Mouse (Mus musculus): ENCODE results near the gene Ranbp2. TPM values are rescaled to one million over a fixed set of nuclear protein-coding genes. Genes with fewer than 3 reads are reported as not detected.
"Not testable (repeated sequence)": the region's sequence is repeated elsewhere in the genome, so short reads cannot be mapped to it uniquely, and the experiment has no call there.

The Ranbp2 gene
- polyA plus RNA-seq, 1 experiment from 2014 or later, result 48.9 TPM

DNA sequence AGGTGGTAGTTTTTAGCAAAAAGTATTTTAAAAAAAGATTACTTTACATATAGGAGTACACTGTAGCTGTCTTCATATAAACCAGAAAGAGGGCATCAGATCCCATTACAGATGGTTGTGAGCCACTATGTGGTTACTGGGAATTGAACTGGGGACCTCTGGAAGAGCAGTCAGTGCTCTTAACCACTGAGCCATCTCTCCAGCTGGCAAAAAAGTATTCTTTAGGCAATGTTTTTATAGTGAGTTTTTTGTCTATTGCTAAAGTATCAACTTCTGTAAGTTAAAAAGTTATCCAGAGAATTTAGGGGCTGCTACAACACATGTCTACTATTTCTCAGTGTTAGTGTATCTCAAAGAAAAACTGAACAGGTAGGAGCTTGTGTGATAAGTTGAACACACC lies 50.0 kb downstream of the Ranbp2 start:
- TF ChIP-seq CTCF (IDR thresholded peaks at IDR 0.05), result no peak
- POLR2A ChIA-PET, result no interaction called here
- CTCF ChIA-PET, result interaction anchor here (0.7 kb wide), 1 partner anchor 43 kb away, joined by 3 read pairs; no protein-coding TSS in a partner anchor
- ATAC-seq (no peak), DNase-seq (ENCODE audit: low read depth, low spot score) (no peak)
- in situ Hi-C loops (cut with MboI; ENCODE audit: low pct_unique_long_range_greater_than_20kb), result loop anchor here (25.0 kb wide), 1 partner anchor 984 kb away; no protein-coding TSS in a partner anchor
- no peaks in the 10 kb centered on the region for H3K27me3 ChIP-seq

- in situ Hi-C loops (cut with MboI; ENCODE audit: low pct_unique_long_range_greater_than_20kb), result loop anchor here (25.0 kb wide), 1 partner anchor 985 kb away; no protein-coding TSS in a partner anchor
- ChIA-PET POLR2A (no interaction called here), CTCF (no interaction called here)
- peak; percentile 99 for ATAC-seq
- TF ChIP-seq CTCF (IDR thresholded peaks at IDR 0.05), result no peak
- DNase-seq (ENCODE audit: low read depth, low spot score), result peak; percentile 51
- no peaks in the 10 kb centered on the region for H3K27me3 ChIP-seq
Observed at GRCm38 (mm10) chr10:58497320-58498284, 50.9 kb downstream of the Ranbp2 start, which contains the start of gene Ccdc138. Gene Ccdc138 (plus strand): TSS chr10:58497948.

- ATAC-seq (no peak), DNase-seq (ENCODE audit: low read depth, low spot score) (no peak)
- TF ChIP-seq CTCF (IDR thresholded peaks at IDR 0.05), result no peak
- ChIA-PET CTCF (no interaction called here), POLR2A (no interaction called here)
- no peaks in the 10 kb centered on the region for H3K27me3 ChIP-seq
- in situ Hi-C loops (cut with MboI; ENCODE audit: low pct_unique_long_range_greater_than_20kb), result loop anchor here (25.0 kb wide), 1 partner anchor 986 kb away; no protein-coding TSS in a partner anchor
Observed at GRCm38 (mm10) chr10:58498516-58498915, 51.8 kb downstream of the Ranbp2 start.

DNA sequence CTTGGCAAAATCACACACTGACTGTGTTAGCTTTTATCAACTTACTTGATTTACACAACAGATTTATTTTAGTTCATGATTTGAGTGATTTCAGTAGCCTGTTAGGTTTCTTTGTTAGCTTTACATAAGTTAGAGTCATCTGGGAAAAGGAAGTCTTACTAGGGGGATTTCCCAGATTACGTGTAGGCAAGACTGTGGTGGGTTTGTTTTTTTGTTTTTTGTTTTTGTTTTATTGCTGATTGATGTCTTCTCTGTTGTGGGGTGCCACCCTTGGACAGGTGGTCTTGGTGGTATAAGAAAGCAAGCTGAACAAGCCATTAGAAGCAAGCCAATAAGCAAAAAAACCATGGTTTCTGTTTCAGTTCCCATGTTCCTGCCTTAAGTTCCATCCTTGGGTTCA lies 82.6 kb downstream of the Ranbp2 start:
- H3K27me3 ChIP-seq, result no peaks in the 10 kb centered on the region
- in situ Hi-C loops (cut with MboI; ENCODE audit: low pct_unique_long_range_greater_than_20kb), result no loop called here
- no peak for DNase-seq (ENCODE audit: low read depth, low spot score)
- ChIA-PET POLR2A (no interaction called here), CTCF (interaction anchor here (1.4 kb wide), 1 partner anchor 29 kb away, joined by 3 read pairs; no protein-coding TSS in a partner anchor)
- ATAC-seq, result no peak
- TF ChIP-seq CTCF (IDR thresholded peaks at IDR 0.05), result no peak

DNA sequence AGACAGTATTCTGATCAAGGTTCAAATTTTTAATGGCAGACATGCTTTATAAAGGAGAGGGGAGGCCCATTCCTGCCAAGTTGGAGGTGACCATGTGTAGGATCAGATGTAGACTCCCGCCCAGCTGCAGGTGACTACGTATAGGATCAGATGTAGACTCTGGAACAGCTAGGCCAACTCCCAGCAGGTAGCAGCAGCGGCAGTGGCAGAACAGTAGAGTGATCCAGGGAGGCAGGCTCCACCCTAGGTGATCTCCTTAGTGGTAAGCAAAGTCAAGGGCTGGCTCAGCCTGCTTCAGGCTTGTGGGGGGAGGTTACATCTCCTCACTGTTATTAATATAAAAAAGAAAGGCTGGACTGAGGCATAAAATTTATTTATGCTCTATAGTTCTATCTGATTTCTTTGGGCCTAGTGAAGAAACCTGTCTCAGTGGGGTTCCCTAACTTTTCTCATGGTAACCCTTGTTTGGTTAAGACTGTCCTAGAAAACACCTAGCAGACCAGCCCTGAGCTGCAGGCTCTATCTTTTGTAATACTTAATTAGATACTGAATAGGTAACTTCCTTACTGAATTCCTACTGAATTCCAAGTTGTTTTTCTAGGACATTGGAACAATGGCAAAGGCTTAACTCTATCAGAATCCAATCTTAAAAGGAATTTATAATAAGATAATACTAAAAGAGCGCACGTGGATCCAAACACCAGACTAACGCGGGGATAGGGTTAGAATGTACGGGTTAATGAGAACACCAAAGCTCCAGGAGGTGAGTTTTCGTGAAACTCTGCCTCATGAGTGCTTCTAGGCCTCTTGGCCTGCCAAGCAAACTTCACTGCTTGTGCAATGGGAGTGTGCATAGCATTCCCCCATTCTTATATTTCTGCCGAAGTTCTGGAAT lies 84.4 kb downstream of the Ranbp2 start:
- H3K27me3 ChIP-seq, result no peaks in the 10 kb centered on the region
- in situ Hi-C loops (cut with MboI; ENCODE audit: low pct_unique_long_range_greater_than_20kb), result no loop called here
- TF ChIP-seq CTCF (IDR thresholded peaks at IDR 0.05), result no peak
- CTCF ChIA-PET, result interaction anchor here (1.4 kb wide), 1 partner anchor 28 kb away, joined by 3 read pairs; no protein-coding TSS in a partner anchor
- DNase-seq (ENCODE audit: low read depth, low spot score), result no peak
- POLR2A ChIA-PET, result no interaction called here
- no peak for ATAC-seq

DNA sequence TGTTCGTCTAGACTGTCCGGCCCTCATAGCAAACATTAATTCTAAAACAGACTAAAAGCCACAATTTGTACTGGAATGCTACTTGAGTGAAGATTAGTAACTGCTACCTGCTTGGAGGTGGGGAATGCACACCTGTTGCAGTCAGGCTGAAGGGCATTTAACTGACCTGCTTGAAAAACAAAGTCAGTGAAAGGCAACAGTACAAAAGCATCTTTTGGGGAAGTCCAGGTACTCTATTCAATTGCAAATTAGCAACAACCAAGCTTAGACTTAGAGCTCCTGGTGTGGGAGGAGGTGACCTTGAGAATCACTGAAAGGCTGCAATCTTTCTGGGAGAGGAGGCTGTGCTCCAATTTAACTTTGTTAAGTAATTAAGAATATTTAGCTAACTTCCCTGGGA lies 85.5 kb downstream of the Ranbp2 start:
- ChIA-PET POLR2A (no interaction called here), CTCF (no interaction called here)
- no peaks in the 10 kb centered on the region for H3K27me3 ChIP-seq
- TF ChIP-seq CTCF (IDR thresholded peaks at IDR 0.05), result no peak
- DNase-seq (ENCODE audit: low read depth, low spot score), result no peak
- in situ Hi-C loops (cut with MboI; ENCODE audit: low pct_unique_long_range_greater_than_20kb), result no loop called here
- ATAC-seq, result no peak

DNA sequence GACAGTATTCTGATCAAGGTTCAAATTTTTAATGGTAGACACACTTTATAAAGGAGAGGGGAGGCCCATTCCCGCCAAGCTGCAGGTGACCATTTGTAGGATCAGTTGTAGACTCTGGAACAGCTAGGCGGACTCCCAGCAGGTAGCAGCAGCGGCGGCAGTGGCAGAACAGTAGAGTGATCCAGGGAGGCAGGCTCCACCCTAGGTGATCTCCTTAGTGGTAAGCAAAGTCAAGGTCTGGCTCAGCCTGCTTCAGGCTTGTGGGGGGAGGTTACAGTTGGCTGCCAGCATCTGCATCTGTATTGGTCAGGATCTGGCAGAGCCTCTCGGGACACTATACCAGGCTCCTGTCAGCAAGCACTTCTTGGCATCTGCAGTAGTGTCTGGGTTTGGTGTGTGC lies 89.6 kb downstream of the Ranbp2 start:
- in situ Hi-C loops (cut with MboI; ENCODE audit: low pct_unique_long_range_greater_than_20kb); ATAC-seq; H3K27me3 ChIP-seq; CTCF ChIA-PET; DNase-seq (ENCODE audit: low read depth, low spot score); POLR2A ChIA-PET: not testable (repeated sequence)

DNA sequence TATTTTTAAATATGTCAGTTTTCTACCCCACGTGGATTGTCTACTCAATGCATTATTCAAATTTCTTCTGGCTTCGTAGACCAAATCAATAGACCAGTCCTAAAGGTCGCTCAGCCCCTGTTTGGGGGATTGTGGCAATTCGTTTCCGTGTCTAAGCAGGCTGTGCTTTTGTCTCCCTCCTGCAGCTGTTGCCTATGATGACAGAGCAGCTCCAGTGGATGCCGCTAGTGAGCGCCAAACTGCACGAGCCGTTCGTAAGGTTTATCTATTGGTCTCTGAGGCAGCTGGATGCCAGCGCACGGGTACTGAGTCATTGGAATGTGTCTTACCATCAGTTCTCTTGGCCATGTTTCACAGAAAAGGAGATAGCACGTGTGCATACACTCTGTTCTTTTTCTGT lies 93.9 kb downstream of the Ranbp2 start:
- in situ Hi-C loops (cut with MboI; ENCODE audit: low pct_unique_long_range_greater_than_20kb), result no loop called here
- no peak for TF ChIP-seq CTCF (IDR thresholded peaks at IDR 0.05)
- POLR2A ChIA-PET, result no interaction called here
- DNase-seq (ENCODE audit: low read depth, low spot score) (no peak), ATAC-seq (no peak)
- no peaks in the 10 kb centered on the region for H3K27me3 ChIP-seq
- CTCF ChIA-PET, result interaction anchor here (1.3 kb wide), 1 partner anchor 13 kb away, joined by 3 read pairs; no protein-coding TSS in a partner anchor

Other genes with a start within 250 kb of the Ranbp2 start
- not detected for gene AW822073, start 222.0 kb upstream of the Ranbp2 start, polyA plus RNA-seq (2021)
- gene Duxf3, start 214.2 kb upstream of the Ranbp2 start, polyA plus RNA-seq (2021), result not detected
- not detected for gene Gm4981, start 210.2 kb upstream of the Ranbp2 start, polyA plus RNA-seq (2021)
- 38.3 TPM for gene Gcc2, start 191.4 kb upstream of the Ranbp2 start, polyA plus RNA-seq (2021)
- 56.0 TPM for gene Lims1, start 123.5 kb upstream of the Ranbp2 start, polyA plus RNA-seq (2021)
- gene Ccdc138, start 51.0 kb downstream of the Ranbp2 start, polyA plus RNA-seq (2021), result 5.0 TPM
- gene Edar, start 228.7 kb downstream of the Ranbp2 start, polyA plus RNA-seq (2021), result 0.45 TPM

All from Patski (cell line).